ENCODE assay signal across 8 mouse cellular contexts in the genomic region with DNA sequence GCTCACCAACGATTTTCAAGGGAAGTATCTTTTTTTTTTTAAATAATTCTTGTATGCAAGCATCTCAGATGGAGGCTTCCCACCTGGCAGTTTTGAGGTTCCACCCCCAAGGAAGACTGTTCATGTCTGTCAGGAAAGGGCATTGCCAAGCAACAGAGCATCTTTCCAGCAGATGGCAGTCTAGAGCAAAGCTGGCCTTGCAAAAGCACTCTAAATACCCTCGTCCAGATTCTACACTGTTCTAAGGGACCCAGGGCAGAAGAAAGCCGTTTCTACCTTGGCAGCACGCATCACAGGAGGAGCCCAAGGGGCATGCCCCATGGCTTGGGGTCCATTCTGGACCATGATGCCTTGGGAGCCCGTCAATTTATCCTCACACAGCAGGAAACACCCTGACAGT. TPM values are rescaled to one million over a fixed set of nuclear protein-coding genes. Genes with fewer than 3 reads are reported as not detected.
DNase-seq lines count a peak whose midpoint lies in the region.

No protein-coding gene starts in this region.

- DNase-seq in adrenal gland, adult (ENCODE audit: inconsistent age in 2 of 2, low spot score in 1 of 2), result peak; percentile 23 to 76
- DNase-seq in adrenal gland, postnatal 4 days (ENCODE audit: low spot score in 2 of 2), result no peak
- DNase-seq in CD4-positive helper T cell, adult 2 months (ENCODE audit: low read depth, low spot score), result peak; percentile 35
- DNase-seq in cerebellum, adult 8-10 months, result peak; percentile 70
- peak; percentile 56 to 78 for DNase-seq in frontal cortex, postnatal 36 days (ENCODE audit: low spot score in 2 of 2)
- peak; percentile 28 to 69 for DNase-seq in layer of hippocampus, adult 8-10 months (ENCODE audit: low spot score in 2 of 2)
- peak; percentile 29 for DNase-seq in lung, postnatal 25 days (ENCODE audit: low spot score)
- DNase-seq in right cerebral cortex, postnatal 4 days, result peak; percentile 76

RNA-seq across cellular contexts. Expression of a gene that starts 12.9 kb away (rescaled TPM):
- total RNA-seq in adrenal gland, postnatal 4 days (2021), result not detected
- total RNA-seq in layer of hippocampus, adult 8-10 months (2022), result 10 to 100 TPM in 3 of 4 experiments, 1 to 10 TPM in 1; 9.9 to 20.3 (median 15.4) TPM

Comparison
In these comparisons a context has a peak if more than half of its experiments do, and no peak if none do; other contexts are left out.
1. DNase-seq: peak in adrenal gland, adult (2 of 2), CD4-positive helper T cell, adult 2 months (single experiment), cerebellum, adult 8-10 months (single experiment), frontal cortex, postnatal 36 days (2 of 2), layer of hippocampus, adult 8-10 months (2 of 2), lung, postnatal 25 days (single experiment) and right cerebral cortex, postnatal 4 days (single experiment); none in adrenal gland, postnatal 4 days (0 of 2).
2. RNA of a gene that starts 12.9 kb away (total RNA-seq): 9.9 to 20.3 TPM in layer of hippocampus, adult 8-10 months; not detected in adrenal gland, postnatal 4 days; every median in the first group is over 10 times any median in the second.